Mouse (Mus musculus): Measurements from ENCODE around the gene Zbtb8b. TPM values are rescaled to one million over a fixed set of nuclear protein-coding genes. Genes with fewer than 3 reads are reported as not detected.
"Not testable (repeated sequence)": the region's sequence is repeated elsewhere in the genome, so short reads cannot be mapped to it uniquely, and the experiment has no call there.

Zbtb8b gene
- polyA plus RNA-seq, 1 experiment from 2014 or later = 15.0 TPM

DNA sequence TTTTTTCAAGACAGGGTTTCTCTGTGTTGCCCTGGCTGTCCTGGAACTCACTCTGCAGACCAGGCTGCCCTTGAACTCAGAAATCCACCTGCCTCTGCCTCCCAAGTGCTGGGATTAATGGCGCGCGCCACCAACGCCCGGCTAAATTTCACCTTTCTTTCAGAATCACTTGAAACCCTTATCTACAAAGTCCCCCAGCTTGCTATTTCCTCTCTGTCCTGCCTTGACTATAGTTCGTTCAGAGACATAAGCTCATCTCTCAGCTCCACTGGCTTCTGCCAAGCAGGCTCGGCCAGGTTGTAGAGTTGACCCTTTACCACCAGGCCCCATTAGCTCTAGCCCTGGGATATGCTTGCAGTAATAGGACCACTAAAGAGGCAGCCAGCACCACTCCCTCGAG lies 6.7 kb upstream of the Zbtb8b start:
- no peak overlapping the region for H3K4me3 ChIP-seq (replicated peaks; ENCODE audit: low read length)
- H3K36me3 ChIP-seq (replicated peaks; ENCODE audit: control insufficient read depth, insufficient read depth) = no peaks in the 10 kb centered on the region
- no peaks in the 10 kb centered on the region for H3K9me3 ChIP-seq (ENCODE audit: control insufficient read depth, low read length)
- H3K27me3 ChIP-seq (ENCODE audit: control insufficient read depth, insufficient read depth, low read length) = 0 out of 2 replicates have a peak, but pooled peaks cover 4% of the 10 kb centered on the region
- H3K4me2 ChIP-seq (replicated peaks) = no peak overlapping the region
- H3K4me1 ChIP-seq (replicated peaks; ENCODE audit: control insufficient read depth, insufficient read depth, low read length) = no peaks in the 10 kb centered on the region
- H3K9ac ChIP-seq = no peak overlapping the region
- no peak overlapping the region for H3K27ac ChIP-seq
- no peak for ATAC-seq (ENCODE audit: low FRiP score)
- 90% methylated on average over 8 of the region's 8 CpGs for WGBS
- DNase-seq (ENCODE audit: low spot score) = no peak

DNA sequence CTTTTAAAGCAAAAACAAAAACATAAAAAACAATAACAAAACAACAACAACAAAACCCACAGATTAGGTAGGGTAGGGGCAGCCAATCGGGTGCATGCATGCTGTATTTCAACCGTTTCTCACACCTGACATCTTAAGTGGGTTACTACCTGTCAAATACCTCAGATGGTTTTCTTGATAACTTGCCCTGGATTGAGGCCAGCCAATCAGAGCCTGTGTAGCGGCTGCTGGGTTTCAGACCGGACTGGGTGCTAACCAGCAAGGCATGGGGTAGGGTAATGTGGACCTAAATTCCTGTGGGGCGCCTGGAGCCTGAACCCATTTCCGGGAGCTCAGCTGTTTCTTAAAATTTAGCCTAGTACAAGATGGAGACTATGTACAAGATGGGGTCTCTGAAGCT lies 492 bp upstream of the Zbtb8b start:
- ATAC-seq (ENCODE audit: low FRiP score) (no peak), DNase-seq (ENCODE audit: low spot score) (no peak)
- peaks cover 13% of the 10 kb centered on the region; the same call in 1 of the 2 replicates for H3K4me1 ChIP-seq (replicated peaks; ENCODE audit: control insufficient read depth, insufficient read depth, low read length)
- peaks cover 23% of the 10 kb centered on the region for H3K27me3 ChIP-seq (ENCODE audit: control insufficient read depth, insufficient read depth, low read length)
- H3K9ac ChIP-seq = no peak overlapping the region
- no peak overlapping the region for H3K4me3 ChIP-seq (replicated peaks; ENCODE audit: low read length)
- H3K27ac ChIP-seq = no peak overlapping the region
- H3K36me3 ChIP-seq (replicated peaks; ENCODE audit: control insufficient read depth, insufficient read depth) = no peaks in the 10 kb centered on the region
- 39% methylated on average over 6 of the region's 6 CpGs for WGBS
- no peaks in the 10 kb centered on the region for H3K9me3 ChIP-seq (ENCODE audit: control insufficient read depth, low read length)
- H3K4me2 ChIP-seq (replicated peaks) = peak overlapping the region; percentile 67

DNA sequence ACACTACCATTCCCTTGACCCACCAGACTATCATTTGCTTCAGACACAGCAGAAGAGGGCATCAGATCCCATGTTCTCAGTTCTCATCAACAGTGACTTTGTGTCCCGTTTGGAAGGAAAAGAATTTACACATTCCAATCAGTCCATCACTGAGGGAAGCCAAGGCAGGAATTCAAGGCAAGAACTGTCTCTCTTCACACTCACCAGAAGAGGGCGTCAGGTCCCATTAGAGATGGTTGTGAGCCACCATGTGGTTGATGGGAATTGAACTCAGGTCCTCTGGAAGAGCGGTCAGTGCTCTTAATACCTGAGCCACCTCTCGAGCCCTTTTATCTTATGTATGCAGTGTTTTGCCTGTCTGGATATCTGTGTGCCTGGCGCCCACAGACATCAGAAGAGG lies 22.3 kb downstream of the Zbtb8b start:
- Histone ChIP-seq H3K4me2 (replicated peaks) (no peak overlapping the region), H3K27me3 (ENCODE audit: control insufficient read depth, insufficient read depth, low read length) (no peaks in the 10 kb centered on the region), H3K9me3 (ENCODE audit: control insufficient read depth, low read length) (no peaks in the 10 kb centered on the region), H3K9ac (no peak overlapping the region), H3K27ac (no peak overlapping the region), H3K4me3 (replicated peaks; ENCODE audit: low read length) (no peak overlapping the region), H3K4me1 (replicated peaks; ENCODE audit: control insufficient read depth, insufficient read depth, low read length) (no peaks in the 10 kb centered on the region), H3K36me3 (replicated peaks; ENCODE audit: control insufficient read depth, insufficient read depth) (no peaks in the 10 kb centered on the region)
- no peak for DNase-seq (ENCODE audit: low spot score)
- ATAC-seq (ENCODE audit: low FRiP score) = no peak
- WGBS = 81% methylated on average over 5 of the region's 5 CpGs

DNA sequence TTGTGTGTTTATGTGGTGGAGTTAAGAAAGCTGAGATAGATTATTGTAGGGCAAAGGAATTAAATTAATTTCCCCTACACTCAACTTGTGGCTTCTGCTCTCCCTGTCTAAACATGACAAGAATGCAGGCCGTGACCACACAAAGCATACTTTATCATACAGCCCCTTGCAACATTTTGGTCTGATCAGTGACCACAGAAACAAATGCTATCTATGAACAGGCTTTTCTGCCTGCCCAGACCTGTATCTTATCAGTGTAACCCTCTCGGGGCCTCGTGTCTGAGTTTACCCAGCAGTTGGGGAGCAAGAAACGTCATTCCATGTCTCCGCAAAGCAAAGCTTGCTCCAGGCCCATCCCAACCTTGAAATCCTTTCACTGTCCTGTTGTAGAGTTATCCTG lies 24.2 kb downstream of the Zbtb8b start:
- no peak overlapping the region for H3K27ac ChIP-seq
- 84% methylated on average over 5 of the region's 5 CpGs for WGBS
- no peaks in the 10 kb centered on the region for H3K27me3 ChIP-seq (ENCODE audit: control insufficient read depth, insufficient read depth, low read length)
- DNase-seq (ENCODE audit: low spot score) (no peak), ATAC-seq (ENCODE audit: low FRiP score) (no peak)
- H3K36me3 ChIP-seq (replicated peaks; ENCODE audit: control insufficient read depth, insufficient read depth) = no peaks in the 10 kb centered on the region
- H3K4me1 ChIP-seq (replicated peaks; ENCODE audit: control insufficient read depth, insufficient read depth, low read length) = no peaks in the 10 kb centered on the region
- H3K4me2 ChIP-seq (replicated peaks) = no peak overlapping the region
- no peak overlapping the region for H3K4me3 ChIP-seq (replicated peaks; ENCODE audit: low read length)
- no peaks in the 10 kb centered on the region for H3K9me3 ChIP-seq (ENCODE audit: control insufficient read depth, low read length)
- H3K9ac ChIP-seq = no peak overlapping the region

DNA sequence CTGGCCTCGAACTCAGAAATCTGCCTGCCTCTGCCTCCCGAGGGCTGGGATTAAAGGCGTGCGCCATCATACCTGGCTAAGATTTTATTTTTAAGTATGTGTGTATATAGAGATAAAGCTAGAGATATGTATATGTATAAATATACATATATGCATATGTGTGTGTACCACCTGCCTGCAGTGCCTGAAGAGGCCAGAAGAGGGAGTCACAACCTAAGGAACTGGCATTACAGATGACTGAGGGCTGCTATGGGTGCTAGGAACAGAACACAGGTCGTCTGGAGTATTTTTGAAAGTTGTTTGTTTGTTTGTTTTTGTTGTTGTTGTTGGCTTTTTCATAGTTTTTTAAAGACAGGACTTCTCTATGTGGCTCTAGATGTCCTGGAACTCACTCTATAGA lies 24.8 kb downstream of the Zbtb8b start:
- DNase-seq (ENCODE audit: low spot score) = no peak
- Histone ChIP-seq H3K4me3 (replicated peaks; ENCODE audit: low read length) (no peak overlapping the region), H3K4me1 (replicated peaks; ENCODE audit: control insufficient read depth, insufficient read depth, low read length) (no peaks in the 10 kb centered on the region), H3K27me3 (ENCODE audit: control insufficient read depth, insufficient read depth, low read length) (no peaks in the 10 kb centered on the region), H3K4me2 (replicated peaks) (no peak overlapping the region), H3K9ac (no peak overlapping the region), H3K27ac (no peak overlapping the region), H3K9me3 (ENCODE audit: control insufficient read depth, low read length) (no peaks in the 10 kb centered on the region), H3K36me3 (replicated peaks; ENCODE audit: control insufficient read depth, insufficient read depth) (no peaks in the 10 kb centered on the region)
- no peak for ATAC-seq (ENCODE audit: low FRiP score)
- 92% methylated on average over 5 of the region's 5 CpGs for WGBS

DNA sequence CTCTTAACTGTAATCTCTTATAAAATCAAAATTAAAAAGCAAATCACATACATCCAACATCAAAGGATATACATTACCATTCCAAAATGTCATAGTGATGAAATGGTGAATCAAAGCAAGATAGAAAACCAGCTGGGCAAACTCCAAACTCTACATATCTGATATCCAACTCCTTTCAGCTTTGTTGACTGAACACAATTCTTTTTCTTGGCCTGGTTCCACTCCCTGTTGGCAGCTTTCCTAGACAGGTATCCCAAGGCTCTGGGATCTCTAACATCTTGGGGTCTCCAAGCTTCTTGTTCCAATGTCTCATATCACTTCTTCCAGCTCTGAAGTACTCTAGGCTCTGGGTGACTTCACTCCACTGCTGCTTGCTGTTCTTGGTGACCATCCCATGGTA lies 29.7 kb downstream of the Zbtb8b start:
- Histone ChIP-seq H3K9ac (no peak overlapping the region), H3K4me1 (replicated peaks; ENCODE audit: control insufficient read depth, insufficient read depth, low read length) (no peaks in the 10 kb centered on the region), H3K36me3 (replicated peaks; ENCODE audit: control insufficient read depth, insufficient read depth) (no peaks in the 10 kb centered on the region), H3K4me3 (replicated peaks; ENCODE audit: low read length) (no peak overlapping the region), H3K9me3 (ENCODE audit: control insufficient read depth, low read length) (no peaks in the 10 kb centered on the region), H3K27me3 (ENCODE audit: control insufficient read depth, insufficient read depth, low read length) (no peaks in the 10 kb centered on the region), H3K27ac (no peak overlapping the region), H3K4me2 (replicated peaks) (no peak overlapping the region)
- ATAC-seq (ENCODE audit: low FRiP score) (no peak), DNase-seq (ENCODE audit: low spot score) (no peak)

DNA sequence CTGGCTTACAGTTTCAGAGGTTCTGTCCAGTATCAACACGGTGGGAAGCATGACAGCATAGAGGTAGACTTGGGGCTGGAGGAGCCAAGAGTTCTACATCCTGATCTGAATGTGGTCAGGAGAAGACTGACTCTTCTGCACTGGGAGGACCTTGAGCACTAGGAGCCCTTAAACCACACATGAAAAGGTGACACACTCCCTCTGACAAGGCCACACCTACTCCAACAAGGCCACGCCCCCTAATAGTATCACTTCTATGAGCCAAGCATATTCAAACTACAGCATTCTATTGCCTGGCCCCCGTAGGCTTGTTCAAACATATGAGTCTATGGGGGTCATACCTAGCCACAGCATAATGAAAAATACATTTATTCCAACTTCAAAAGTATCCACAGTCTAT lies 30.1 kb downstream of the Zbtb8b start:
- H3K9me3 ChIP-seq (ENCODE audit: control insufficient read depth, low read length); H3K4me3 ChIP-seq (replicated peaks; ENCODE audit: low read length); H3K36me3 ChIP-seq (replicated peaks; ENCODE audit: control insufficient read depth, insufficient read depth); ATAC-seq (ENCODE audit: low FRiP score); H3K4me1 ChIP-seq (replicated peaks; ENCODE audit: control insufficient read depth, insufficient read depth, low read length); H3K4me2 ChIP-seq (replicated peaks); H3K27ac ChIP-seq; H3K9ac ChIP-seq; H3K27me3 ChIP-seq (ENCODE audit: control insufficient read depth, insufficient read depth, low read length); DNase-seq (ENCODE audit: low spot score): not testable (repeated sequence)
- 95% methylated on average over 3 of the region's 3 CpGs for WGBS

DNA sequence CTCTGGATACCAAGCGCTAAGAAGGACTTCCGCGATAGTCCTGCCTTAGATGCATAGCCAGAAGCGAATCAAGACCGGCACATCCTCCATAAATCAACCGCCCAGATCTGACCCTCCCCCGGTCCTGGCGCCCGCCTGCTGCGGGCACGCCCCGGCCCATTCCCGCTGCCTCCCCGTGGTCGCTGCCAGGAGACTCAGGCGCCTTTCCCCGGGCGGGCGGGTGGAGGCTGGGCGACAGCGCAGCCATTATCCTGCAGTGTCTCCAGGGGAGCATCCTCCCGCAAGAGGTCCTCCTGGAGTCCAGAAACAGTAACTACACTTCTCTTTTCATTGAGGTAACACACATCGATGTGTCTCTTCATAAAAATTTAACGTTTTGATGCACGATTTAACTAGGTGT lies 34.2 kb downstream of the Zbtb8b start:
- peak; percentile 24 for DNase-seq (ENCODE audit: low spot score)
- Histone ChIP-seq H3K4me1 (replicated peaks; ENCODE audit: control insufficient read depth, insufficient read depth, low read length) (no peaks in the 10 kb centered on the region), H3K27ac (no peak overlapping the region), H3K4me3 (replicated peaks; ENCODE audit: low read length) (peak overlapping the region; percentile 30), H3K27me3 (ENCODE audit: control insufficient read depth, insufficient read depth, low read length) (no peaks in the 10 kb centered on the region), H3K36me3 (replicated peaks; ENCODE audit: control insufficient read depth, insufficient read depth) (no peaks in the 10 kb centered on the region), H3K9me3 (ENCODE audit: control insufficient read depth, low read length) (no peaks in the 10 kb centered on the region), H3K4me2 (replicated peaks) (peak overlapping the region; percentile 53), H3K9ac (peak overlapping the region; percentile 52)
- no peak for ATAC-seq (ENCODE audit: low FRiP score)
- WGBS = 3% methylated on average over 25 of the region's 25 CpGs

DNA sequence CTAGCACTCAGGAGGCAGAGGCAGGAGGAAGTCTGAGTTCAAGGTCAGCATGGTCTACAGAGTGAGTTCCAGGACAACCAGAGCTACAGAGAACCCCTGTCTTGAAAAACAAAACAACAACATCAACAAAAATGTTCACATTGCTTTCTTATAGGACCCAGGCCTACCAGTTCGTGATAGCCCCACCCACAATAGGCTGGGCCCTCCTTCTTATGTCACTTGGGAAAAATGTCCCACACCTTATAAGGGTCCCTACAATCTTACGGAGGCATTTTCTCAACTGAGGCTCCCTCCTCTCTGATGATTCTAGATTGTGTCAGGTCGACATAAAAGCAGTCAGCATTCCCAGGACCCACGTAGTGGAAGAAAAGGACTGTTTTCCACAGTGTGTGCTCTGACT lies 40.8 kb downstream of the Zbtb8b start:
- Histone ChIP-seq H3K9ac (no peak overlapping the region), H3K9me3 (ENCODE audit: control insufficient read depth, low read length) (no peaks in the 10 kb centered on the region), H3K27me3 (ENCODE audit: control insufficient read depth, insufficient read depth, low read length) (no peaks in the 10 kb centered on the region), H3K36me3 (replicated peaks; ENCODE audit: control insufficient read depth, insufficient read depth) (no peaks in the 10 kb centered on the region), H3K4me3 (replicated peaks; ENCODE audit: low read length) (no peak overlapping the region), H3K4me2 (replicated peaks) (no peak overlapping the region), H3K4me1 (replicated peaks; ENCODE audit: control insufficient read depth, insufficient read depth, low read length) (no peaks in the 10 kb centered on the region), H3K27ac (no peak overlapping the region)
- WGBS = 74% methylated on average over 4 of the region's 4 CpGs
- DNase-seq (ENCODE audit: low spot score) (no peak), ATAC-seq (ENCODE audit: low FRiP score) (no peak)

DNA sequence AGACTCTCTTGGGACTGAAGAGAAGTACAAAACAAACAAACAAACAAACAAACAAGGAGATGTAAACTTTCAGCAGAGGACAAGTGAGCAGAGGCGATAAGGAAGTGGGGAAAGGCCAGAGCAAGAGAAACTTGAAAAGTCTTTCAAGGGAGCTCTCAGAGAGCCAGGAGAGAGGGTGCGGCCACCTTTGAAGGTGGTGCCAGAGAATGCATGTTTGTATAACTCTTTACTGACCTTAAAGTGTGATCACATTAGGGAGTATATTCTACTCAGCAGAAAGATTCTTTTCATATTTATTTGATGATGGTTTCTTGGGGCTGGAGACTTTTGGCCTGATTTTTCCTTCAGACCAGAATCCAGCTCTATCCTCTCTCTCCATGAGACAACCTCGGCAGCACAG lies 43.7 kb downstream of the Zbtb8b start:
- Histone ChIP-seq H3K4me1 (replicated peaks; ENCODE audit: control insufficient read depth, insufficient read depth, low read length) (no peaks in the 10 kb centered on the region; the same call in 1 of the 2 replicates), H3K9me3 (ENCODE audit: control insufficient read depth, low read length) (no peaks in the 10 kb centered on the region), H3K27me3 (ENCODE audit: control insufficient read depth, insufficient read depth, low read length) (no peaks in the 10 kb centered on the region), H3K9ac (no peak overlapping the region), H3K4me2 (replicated peaks) (no peak overlapping the region), H3K4me3 (replicated peaks; ENCODE audit: low read length) (no peak overlapping the region), H3K36me3 (replicated peaks; ENCODE audit: control insufficient read depth, insufficient read depth) (no peaks in the 10 kb centered on the region), H3K27ac (no peak overlapping the region)
- DNase-seq (ENCODE audit: low spot score) (no peak), ATAC-seq (ENCODE audit: low FRiP score) (no peak)
- WGBS = 89% methylated on average over 3 of the region's 3 CpGs
